Mouse (Mus musculus) thymus, postnatal 0 days (tissue): ENCODE data around the gene Lpcat4. TPM values are rescaled to one million over a fixed set of nuclear protein-coding genes. Genes with fewer than 3 reads are reported as not detected.
A peak's percentile ranks its signal among the peaks of the same experiment; 100 is the strongest.

Experiments used
- DNase-seq: peaks from one replicate; pipeline ENCODE4 v3.0.0-alpha.2; 2015; ENCODE audit warnings: low spot score
- polyA plus RNA-seq: library from polyadenylated mRNA; unstranded; fragments of >200 nt; fragmentation: Nextera tagmentation; extraction: Ambion mirVana; gene quantifications from 2 replicates; pipeline ENCODE4 v1.2.1, GENCODE M21; 2015

The Lpcat4 gene
- polyA plus RNA-seq, result 8.1 and 11.4 TPM in 2 replicates

DNA sequence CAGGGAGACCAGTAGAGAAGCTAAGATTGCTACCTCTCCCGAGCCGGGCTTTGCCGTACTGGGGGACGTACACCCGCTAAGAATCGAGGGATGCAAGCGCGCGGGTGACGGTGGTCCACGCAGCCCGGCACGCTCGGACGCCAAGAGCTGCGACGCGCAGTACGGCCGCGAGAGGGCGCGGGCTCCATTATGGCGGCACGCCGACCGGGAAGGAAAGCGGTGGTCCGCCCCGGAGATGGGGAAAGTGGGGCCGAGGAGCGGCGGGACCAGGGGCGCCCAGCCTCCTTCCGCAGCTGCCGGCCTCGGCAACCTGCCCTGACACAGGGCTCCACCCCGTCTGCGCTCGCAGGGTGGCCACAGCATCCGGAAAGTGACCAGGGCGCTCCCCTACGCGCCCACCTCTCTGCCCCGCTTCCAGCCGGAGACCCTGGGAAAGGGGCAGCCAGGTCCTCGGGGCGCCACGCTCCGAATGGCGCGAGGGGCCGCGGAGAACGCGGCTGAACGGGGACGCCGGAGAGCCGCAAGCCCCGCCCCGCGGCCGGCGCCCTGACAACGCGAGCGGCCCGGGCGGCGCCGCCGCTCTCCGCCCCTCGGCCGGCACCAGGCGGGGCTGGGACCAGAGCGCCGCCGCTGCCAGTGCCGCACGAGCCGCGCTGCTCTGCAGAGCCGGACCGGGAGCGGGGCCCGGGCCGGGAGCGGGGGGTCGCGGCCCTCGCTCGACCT, at the start of gene Lpcat4:
Lpcat4 (plus strand) TSS at position 257 of the 723 bp plus-strand sequence.
- peak; percentile 80 for DNase-seq

DNA sequence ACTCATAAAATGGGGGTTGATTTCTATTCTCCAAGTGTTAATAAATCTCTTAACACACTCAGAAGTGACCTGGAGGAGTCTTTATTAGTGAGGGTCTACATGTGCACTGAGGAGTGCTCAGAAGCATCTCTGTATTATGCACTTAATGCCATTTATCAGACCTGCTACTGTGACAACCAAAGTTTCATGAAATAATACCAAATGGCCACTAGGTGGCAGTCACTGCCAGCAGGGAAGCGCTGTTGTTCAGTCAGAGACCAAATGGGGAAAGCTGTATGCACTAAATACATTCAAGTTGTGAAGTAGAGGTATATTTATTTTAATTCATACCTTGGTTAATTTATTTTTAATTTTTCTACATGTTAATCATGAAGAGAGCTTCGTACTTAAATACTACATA, 42.4 kb upstream of the Lpcat4 start:
- DNase-seq, result peak; percentile 65

DNA sequence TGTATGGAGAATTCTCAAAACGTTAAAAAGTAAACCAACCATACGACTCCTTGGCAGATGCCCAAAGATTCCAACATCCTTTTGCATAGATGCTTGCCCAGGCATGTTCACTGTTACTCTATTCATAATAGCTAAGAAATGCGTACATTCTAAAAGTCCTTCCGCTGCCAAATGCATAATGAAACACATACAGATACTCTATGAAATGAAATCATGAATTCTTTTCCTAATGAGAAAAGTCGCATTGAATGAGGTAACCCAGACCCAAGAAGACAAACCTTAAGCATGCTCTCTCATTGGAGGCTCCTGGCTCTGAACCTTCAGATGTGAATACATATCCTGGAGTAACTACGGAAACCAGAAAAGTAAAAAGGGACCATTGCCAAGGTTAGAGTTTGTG, 36.2 kb upstream of the Lpcat4 start:
- DNase-seq, result no peak

DNA sequence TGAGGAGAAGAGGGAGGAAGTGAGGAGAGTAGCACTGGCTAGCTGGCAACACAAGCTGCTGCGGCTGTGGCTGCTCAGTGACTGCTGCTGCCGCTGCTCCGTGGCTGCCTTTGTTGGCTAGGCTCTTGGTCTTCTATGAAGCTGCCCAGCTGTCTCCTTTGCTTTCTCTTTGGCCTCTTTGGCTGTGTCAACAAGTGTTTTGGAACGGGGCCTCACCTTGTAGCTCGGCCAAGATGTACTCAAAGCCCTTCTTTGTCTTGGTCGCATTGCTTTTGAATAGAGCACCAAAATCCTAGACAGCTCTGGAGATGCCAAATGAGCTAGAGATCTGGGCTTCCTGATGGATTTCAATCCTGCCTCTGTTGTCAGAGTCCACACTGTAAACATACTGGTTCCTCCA, 29.1 kb upstream of the Lpcat4 start:
- no peak for DNase-seq

DNA sequence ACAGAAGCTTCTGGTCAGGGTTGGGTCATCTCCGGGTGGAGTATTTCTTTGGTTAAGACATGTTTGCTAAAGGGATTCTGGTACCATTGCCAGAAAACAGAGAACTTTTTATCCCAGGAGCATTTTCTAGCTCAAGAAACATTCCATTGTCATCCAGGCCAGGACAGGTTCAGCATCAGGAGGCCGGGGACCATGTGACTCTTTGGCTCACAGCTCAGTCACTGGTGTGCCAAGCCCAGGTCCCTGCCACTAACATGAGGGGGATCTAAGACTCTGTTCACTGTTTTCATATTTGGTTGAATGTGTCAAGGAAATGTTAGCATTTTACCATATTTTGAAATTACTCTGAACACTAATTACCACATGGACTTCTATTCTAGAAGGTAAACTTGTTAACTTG, 28.6 kb upstream of the Lpcat4 start:
- DNase-seq, result no peak

DNA sequence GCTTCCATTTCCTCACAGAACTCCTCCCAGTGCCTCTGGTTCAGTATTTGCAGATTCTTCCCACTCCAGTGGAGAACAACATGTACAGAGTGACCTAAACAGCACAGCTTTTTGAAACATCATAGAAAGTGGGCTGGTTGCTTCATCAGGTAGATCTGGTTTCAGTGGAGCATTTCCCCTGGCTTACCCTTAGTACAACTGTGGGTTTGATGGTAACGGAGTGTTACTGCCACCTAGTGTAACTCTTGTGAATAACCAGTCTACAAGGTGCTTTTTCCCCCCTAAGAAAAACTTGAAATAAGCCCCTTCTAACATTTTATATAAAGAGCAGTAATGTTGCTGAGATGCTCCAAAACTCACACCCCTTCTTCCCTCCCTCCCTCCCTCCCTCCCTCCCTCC, 23.3 kb upstream of the Lpcat4 start:
- peak; percentile 30 for DNase-seq

DNA sequence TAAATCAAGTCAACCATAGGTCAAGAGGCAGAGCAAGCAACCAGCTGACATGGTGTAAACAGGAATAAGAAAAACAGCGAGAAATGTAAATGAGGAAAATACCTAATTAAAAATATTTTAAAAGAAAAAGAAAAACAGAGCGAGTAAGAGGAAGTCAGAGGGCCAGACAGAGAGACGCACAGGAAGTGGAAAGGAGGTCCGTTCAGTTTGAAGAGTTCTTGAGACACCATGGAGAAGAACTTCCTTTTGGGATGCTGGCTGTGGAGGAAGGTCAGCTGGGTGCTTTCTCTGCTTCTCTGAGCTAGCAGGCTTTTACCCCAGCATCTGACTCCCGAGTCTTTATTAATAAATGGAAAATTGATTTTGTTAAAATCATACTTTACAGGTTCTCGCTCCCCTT, 21.7 kb upstream of the Lpcat4 start:
- no peak for DNase-seq

DNA sequence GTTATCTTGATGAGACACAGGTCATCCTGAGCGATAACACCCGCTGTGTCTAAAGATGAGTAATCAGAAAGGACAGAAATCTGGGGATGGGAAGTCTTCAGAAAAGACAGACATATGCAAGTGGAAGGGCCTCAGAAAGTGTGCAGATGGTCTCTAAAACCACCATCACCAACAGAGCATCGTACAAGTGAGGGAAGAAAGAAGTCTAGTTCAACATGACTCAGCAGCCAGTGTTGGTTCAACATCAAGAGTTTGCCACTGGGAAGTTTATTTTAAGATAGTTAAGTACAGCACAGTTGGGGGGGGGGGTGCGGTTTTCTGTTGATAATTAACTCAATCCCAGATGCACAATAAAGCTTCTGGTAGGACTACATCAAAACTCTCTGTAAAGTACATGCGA, 18.4 kb upstream of the Lpcat4 start:
- DNase-seq, result no peak

DNA sequence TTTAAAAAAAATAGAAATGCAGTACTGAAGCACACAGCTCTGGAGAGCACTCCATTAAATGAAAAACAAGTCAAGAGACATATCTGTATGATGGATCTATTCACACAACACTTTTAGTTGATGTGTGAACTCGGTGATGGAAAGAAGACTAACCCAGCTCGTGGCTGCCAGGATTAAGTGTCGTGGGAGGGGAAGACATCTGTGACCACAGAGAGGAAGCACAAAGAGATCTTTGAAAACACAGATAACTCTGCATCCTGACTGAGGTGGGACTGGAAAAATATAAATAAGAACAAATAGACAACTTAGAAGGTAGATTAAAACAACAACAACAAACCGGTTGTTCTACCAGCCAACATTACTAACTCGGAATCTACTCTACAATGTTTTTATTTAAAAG, 16.7 kb upstream of the Lpcat4 start:
- DNase-seq, result peak; percentile 9

DNA sequence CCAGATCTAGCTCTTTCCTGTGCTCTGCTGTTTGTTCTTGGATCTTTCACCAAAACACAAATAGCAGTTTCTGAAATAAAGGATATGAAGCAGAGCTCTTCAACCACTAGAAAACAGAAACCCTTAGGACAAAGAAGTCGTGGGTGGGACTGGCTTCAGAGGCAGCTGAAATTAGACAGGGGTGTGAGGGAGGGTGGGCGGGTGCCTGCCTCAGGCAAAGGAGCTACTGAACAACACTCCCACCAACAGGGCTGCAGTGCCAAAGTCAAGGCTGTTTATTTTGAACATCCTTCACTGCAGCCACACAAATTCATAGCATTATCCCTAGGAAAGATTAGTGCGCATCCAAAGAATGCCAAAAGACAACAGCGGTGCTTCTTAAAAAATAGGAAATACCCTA, 14.9 kb upstream of the Lpcat4 start:
- no peak for DNase-seq

DNA sequence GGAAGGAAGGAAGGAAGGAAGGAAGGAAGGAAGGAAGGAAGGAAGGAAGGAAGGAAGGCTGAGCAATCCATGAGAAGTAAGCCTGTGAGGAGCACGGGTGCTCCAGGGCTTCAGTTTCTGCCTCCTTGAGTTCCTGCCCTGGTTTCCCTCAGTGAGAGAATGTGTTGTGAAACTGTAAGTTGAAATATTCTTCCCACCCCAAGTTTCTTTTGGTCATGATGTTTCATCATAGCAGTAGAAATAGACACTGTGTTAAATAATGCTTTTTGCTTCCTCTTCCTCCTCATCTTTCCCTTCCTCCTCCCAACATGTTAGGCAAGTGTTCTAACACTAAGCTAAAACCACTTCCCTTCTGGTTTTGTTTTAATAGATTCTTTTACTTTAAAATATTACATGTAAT, 6.6 kb upstream of the Lpcat4 start:
- no peak for DNase-seq

DNA sequence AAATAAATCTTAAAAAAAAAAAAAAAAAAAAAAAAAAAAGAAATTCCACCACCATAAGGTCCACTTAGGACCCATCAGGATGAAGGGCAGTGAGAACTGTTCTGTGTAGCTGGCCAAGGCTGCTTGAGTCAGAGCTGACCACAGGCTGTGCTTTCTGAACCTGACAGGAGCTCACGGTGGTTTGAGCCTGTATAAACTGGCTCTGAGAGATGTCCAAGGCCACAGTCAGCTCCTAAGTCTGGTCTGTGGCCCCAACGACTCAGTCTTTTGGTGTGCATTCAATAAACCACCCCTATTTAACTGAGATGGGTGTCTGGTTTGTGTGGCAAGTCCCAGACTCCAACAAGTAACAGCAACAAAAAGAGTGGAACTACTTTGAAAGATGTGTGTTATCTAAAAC, 2.6 kb upstream of the Lpcat4 start:
- no peak for DNase-seq

DNA sequence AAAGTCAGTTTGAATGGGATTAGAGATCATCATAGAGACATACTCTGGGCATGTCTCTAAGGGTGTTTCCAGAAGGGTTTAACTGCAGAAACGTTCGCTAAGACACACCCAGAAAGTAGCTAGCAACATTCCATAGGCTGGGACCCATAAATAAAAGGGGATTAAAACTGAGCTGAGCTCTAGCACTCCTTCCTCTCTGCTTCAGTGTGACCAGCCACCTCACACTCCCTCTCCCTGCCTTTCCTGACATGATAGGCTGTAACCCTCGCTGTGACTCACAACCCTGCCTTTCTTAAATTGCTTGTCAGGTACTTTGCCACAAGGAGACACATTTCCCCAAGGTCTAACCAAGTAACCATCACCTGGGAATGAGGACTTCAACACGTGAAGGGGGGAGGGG, 1.3 kb upstream of the Lpcat4 start:
- DNase-seq, result no peak

DNA sequence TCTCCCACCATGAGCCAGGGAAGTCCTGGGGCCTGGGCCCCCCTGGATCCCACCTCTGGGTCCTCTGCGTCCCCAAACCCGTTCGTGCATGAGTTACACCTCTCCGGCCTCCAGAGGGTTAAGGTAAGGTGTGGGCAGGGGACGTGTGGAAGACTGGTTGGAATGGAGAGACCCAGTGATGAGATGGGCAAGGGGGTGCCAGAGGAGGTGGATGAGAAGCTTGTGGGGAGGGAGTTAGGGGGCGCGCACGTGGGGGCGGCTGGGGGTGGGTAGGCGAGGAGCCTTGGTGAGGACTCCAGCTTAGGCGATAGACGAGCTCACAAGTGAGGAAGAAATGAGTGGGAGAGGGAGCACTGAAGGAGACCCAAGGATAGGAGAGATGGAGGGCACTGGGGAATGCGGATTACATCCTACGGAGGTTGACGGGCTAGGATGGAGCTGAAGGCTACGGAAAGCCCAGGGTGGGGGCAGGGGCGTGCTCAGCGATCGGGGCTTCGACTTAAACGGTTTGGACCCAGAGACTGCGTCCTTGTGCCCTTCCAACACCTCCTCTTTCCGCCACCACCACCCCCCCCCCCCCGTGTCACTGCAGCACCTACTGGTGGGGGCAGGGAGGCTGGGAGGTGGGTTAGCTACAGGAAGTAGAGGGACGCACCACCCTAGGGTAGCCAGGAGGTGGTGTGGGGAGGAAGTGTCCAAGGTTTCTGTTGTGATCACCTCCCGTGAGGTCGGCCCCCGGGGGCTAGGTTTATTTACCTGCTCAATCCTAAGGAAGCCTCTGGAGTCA, 860 bp downstream of the Lpcat4 start:
- peak; percentile 51 for DNase-seq

DNA sequence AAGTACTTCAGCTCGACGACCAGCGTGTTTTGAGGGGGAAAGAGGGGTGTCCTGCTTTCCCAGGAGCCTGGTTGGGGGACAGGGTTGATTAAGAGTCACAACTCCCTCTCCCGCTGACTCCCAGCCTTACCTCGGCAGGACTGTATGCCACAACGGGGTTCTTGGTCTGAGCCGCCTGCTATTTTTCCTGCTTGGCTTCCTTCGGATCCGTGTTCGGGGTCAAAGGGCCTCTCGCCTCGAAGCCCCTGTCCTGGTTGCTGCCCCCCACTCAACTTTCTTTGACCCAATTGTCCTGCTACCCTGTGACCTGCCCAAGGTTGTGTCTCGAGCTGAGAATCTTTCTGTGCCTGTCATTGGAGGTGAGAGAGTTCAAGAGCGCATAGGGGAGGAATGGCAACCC, 2.5 kb downstream of the Lpcat4 start:
- DNase-seq, result no peak

DNA sequence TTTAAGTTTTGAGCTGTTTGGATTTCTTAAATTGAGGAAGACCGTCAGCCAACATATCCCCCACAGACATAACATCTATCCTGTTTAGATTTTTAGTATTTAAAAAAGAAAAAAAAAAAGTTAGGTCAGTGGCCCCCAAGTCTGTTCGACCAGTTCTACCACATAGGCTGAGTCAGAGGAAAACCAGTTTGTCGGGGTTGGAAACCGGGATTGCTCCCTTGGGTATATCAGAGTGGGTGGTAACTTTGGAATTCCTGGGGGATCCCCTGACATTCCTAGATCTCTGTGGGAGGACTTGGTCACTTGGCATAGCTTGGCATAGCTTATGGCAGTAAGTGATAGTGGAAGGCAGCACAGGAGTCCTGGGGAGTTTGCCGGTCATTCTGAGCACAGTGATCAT, 6.0 kb downstream of the Lpcat4 start:
- DNase-seq, result no peak

DNA sequence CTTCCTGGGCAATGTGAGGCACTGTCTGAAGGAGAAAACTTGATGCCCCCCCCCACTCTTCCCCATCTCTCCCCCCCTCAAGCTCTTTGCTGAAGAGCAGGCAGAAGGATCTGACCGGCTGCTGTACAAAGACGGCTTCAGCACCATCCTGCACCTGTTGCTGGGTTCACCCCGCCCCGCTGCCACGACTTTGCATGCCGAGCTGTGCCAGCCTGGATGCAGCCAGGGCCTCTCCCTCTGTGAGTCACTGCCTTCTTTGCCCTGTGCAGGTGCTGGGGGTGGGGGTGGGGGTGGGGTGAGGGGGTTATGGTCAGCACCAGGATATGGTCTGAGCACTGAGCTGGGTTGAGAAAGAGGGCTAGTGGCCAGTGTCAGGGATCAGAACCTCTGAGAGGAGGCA, 6.9 kb downstream of the Lpcat4 start:
- DNase-seq, result no peak

DNA sequence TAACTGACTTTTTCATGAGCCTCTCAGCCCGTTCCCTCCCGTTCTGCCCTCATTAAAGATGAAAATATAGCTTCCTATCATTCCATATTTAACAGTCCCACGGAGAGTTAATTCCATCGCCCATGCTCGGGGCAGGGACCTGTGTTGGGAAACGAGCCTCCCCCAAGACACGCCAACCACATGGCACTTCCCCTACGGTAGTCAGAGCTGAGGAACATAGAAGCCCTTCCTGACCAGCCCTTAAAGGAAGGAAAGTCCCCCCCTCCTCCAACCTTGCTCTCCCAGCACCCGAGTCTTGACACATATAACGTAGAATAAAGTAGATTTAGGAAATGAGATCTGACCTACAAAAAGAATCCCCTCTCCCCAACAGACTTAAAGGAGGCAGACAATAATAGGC, 8.1 kb downstream of the Lpcat4 start:
- no peak for DNase-seq

DNA sequence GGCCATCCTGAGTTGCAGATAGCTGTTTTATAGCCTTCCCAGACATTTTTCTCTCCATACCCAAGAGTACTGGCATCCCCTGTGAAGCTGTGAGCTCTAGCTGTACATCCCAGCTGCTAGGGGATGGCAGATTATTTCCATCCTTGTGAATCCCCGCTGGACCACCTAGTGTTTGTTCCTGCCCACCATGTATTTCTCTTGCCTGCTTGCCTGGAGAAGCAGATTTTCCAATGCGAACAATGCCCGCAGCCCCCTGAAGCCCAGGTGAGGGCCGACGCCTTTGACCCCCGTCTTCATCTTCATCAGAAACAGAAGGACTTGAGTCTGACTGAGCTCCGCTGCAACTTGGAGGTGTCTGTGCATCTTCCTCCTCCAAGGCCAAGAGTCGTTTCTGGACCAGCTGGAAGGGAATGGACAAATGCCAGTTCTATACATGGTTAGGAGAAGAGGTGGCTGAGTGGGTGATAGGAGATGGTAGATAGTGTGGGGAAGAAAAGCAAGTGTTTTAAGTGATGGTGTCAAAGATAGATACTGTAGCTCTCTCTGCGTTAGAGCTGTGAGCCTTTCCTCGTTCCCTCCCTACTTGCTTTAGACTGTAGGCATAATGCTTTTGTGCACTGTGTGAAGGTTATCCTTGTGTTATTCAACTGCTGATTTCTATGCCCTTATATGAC, 10.6 kb downstream of the Lpcat4 start:
- no peak for DNase-seq

DNA sequence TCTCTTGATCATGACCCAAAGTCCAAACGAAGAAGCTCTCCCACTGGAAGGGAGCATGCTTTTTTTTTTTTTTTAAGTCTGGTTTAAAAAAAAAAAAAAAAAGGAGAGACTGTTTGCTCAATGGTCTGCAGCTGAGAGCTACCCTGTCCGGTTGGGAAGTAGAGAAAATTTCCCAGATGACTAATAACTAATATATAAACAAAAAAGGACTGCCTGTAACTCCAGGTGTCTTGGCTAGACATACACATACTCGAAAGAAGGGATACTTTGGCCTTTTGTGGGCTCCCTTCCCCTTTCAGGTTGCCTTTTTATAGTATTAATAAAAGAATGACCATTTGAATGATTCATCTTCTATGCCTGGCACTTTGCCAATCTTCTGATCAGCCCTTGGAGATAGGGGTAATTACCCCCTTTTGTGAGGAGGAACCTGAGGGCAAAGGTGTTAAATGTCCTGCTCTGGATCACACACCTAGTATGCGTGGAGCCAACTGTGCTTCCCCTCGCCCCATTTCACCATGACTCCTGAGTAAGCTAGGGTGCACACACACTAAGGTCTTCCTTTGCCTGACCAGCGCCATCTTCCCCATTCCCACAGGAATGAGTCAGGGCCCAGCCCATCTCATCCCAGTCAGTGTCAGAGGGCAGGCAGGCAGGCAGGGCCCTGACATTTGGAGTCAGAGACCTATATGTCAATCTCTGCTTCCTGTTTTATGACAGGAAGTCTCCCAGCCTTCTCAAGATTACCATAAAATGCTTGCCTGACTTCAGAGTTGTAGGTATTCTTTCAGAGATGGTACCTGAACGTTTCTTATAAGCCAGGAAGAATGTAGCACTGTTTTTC, 15.6 kb downstream of the Lpcat4 start:
- DNase-seq, result no peak

DNA sequence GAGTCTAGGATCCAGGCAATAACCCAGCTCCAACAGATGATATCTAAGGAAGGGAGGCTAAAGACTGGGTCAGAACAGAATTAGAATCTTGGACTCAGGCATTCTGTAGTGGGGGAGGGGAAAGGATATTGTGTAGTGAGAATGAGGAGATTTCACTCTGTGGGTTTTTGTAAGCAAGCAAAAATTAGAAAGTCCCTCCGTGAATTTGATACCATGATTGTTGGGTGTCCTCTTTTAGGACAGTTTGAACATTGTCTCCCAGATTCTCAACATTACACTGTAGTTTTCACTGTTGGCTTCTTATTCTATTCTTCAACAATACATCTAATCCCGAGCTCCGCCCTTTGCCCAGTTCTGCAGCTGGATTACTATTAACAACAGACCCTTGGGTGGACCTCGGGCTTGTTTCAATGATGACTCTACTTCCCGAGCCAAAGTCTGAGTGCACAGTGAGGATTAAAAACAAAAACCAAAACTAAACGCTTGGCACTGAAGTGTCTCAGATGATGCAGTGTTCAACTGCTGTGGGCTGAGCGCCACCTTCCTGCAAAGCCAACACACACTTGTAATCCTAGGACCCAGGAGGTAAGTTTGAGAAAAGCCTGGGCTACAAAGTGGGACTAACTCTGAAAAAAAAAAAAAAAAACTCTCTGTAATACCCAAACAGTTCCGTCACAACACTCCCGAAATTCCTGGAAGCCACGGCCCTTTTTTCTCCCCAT, 20.1 kb downstream of the Lpcat4 start, which contains the start of gene Nutm1:
Nutm1 (minus strand) TSS at position 51 of the 722 bp plus-strand sequence.
- no peak for DNase-seq
